Mouse (Mus musculus) erythroblast, embryonic 14.5 days (primary cell): ENCODE results near the gene Fah. TPM values are rescaled to one million over a fixed set of nuclear protein-coding genes. Genes with fewer than 3 reads are reported as not detected.

Experiments used
- H3K27me3 ChIP-seq: 2 replicates; pipeline ENCODE4 v1.6.1; 2012; ENCODE audit warnings: inconsistent platforms; ENCODE audit not compliant: control insufficient read depth
- H3K36me3 ChIP-seq: 2 replicates; pipeline ENCODE4 v1.6.1; 2012; ENCODE audit warnings: mild to moderate bottlenecking, inconsistent platforms; ENCODE audit not compliant: control insufficient read depth
- H3K4me1 ChIP-seq: 2 replicates; pipeline ENCODE4 v1.6.1; 2012; ENCODE audit warnings: inconsistent platforms; ENCODE audit not compliant: control insufficient read depth
- H3K4me3 ChIP-seq: replicated peaks from 2 replicates; pipeline ENCODE3; 2012; ENCODE audit warnings: moderate library complexity, mild to moderate bottlenecking, inconsistent platforms
- H3K9me3 ChIP-seq: 2 replicates; pipeline ENCODE4 v1.6.1; 2012; ENCODE audit warnings: low read length, inconsistent platforms, mixed read lengths; ENCODE audit not compliant: control insufficient read depth
- GATA1 ChIP-seq: IDR thresholded peaks from 2 replicates; pipeline ENCODE4 v1.6.1; 2012; ENCODE audit warnings: low read length, inconsistent platforms, mixed read lengths
- TAL1 ChIP-seq: IDR thresholded peaks from 3 replicates; pipeline ENCODE4 v1.6.1; 2012; ENCODE audit warnings: low read length, inconsistent platforms, mixed read lengths
- polyA plus RNA-seq: library from polyadenylated mRNA; stranded (reverse); fragments of >175 nt; gene quantifications from 2 replicates; pipeline ENCODE4 v1.2.3, GENCODE M21; 2012

The Fah gene
- polyA plus RNA-seq, 1 experiment = 0.35 TPM

GRCm38 (mm10) chr7:84600631-84601030, 5.9 kb downstream of the Fah start:
- peaks cover 2% of the 10 kb centered on the region; the same call in 1 of the 2 replicates for H3K36me3 ChIP-seq
- H3K27me3 ChIP-seq = no peaks in the 10 kb centered on the region
- TF ChIP-seq TAL1 = no peak
- TF ChIP-seq GATA1 = no peak
- no peaks in the 10 kb centered on the region for H3K9me3 ChIP-seq
- H3K4me1 ChIP-seq = peaks cover 13% of the 10 kb centered on the region
- no peak overlapping the region for H3K4me3 ChIP-seq

DNA sequence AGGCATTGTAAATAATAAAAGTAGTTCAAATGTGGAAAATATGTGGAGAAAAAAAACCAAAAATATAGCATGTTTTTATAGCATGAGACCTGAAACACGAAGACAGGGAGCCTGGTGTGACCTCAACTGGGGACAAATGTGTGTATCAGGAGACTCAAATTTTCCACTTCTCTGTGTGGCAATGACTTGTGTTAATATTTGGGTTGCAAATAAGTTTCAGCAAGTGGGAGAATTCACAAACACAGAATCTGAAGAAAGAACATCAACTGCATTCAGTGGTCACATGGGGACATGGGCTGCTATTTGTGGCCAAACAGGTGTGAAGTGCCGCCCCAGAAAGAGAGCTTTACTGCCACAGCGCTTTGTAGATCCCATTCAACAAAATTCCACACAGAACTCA, 9.9 kb downstream of the Fah start:
- no peaks in the 10 kb centered on the region for H3K9me3 ChIP-seq
- no peaks in the 10 kb centered on the region for H3K27me3 ChIP-seq
- peaks cover 13% of the 10 kb centered on the region for H3K4me1 ChIP-seq
- no peak overlapping the region for H3K4me3 ChIP-seq
- H3K36me3 ChIP-seq = peaks cover 2% of the 10 kb centered on the region; the same call in 1 of the 2 replicates
- TF ChIP-seq GATA1 (no peak), TAL1 (no peak)

DNA sequence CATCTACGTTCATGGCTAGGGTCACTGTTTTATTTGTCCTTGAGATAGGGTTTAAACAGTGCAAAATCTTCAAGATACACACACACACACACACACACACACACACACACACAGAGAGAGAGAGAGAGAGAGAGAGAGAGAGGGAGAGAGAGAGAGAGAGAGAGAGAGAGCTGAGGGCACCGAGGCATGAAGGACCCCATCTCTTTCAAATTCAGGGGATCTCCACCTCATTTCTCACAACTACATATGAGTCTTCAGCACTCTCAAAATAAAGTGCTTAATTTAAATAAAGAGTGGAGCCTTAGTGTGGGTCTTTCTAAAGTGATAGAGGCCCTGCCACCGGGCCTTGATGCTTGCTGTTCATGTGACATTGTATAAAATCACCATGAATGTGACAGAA, 10.5 kb downstream of the Fah start:
- Histone ChIP-seq H3K27me3 (no peaks in the 10 kb centered on the region), H3K9me3 (no peaks in the 10 kb centered on the region), H3K4me3 (no peak overlapping the region), H3K36me3 (peaks cover 2% of the 10 kb centered on the region; the same call in 1 of the 2 replicates), H3K4me1 (peaks cover 13% of the 10 kb centered on the region)
- no peak for TF ChIP-seq GATA1
- TF ChIP-seq TAL1 = no peak

DNA sequence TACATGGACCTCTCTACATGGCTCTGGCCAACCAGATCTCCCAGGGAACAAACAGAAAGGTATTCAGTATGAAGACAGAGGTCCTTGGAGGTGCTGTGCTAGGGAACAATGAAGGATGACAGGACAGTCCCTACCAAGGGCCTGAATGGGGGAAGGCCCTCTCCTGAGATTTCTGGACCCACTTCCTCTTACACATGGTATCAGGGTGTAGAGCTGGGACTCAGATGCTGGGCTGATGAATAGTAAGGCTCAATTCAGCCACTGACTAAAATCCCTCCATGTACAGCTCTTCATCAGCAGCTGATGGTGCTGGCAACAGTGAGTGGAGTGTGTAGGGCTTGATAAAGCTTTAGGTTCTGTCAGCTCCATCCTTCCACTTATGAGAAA, 11.6 kb downstream of the Fah start:
- H3K9me3 ChIP-seq = no peaks in the 10 kb centered on the region
- no peaks in the 10 kb centered on the region for H3K27me3 ChIP-seq
- H3K4me3 ChIP-seq = no peak overlapping the region
- peaks cover 20% of the 10 kb centered on the region for H3K4me1 ChIP-seq
- no peak for TF ChIP-seq GATA1
- no peak for TF ChIP-seq TAL1
- H3K36me3 ChIP-seq = no peaks in the 10 kb centered on the region; the same call in 1 of the 2 replicates

GRCm38 (mm10) chr7:84594087-84594916, 12.2 kb downstream of the Fah start:
- Histone ChIP-seq H3K4me3 (no peak overlapping the region), H3K27me3 (no peaks in the 10 kb centered on the region), H3K9me3 (no peaks in the 10 kb centered on the region), H3K36me3 (peaks cover 3% of the 10 kb centered on the region; the same call in 1 of the 2 replicates), H3K4me1 (peaks cover 26% of the 10 kb centered on the region)
- TF ChIP-seq GATA1 = no peak

GRCm38 (mm10) chr7:84591347-84591746, 15.2 kb downstream of the Fah start:
- Histone ChIP-seq H3K4me3 (no peak overlapping the region), H3K9me3 (no peaks in the 10 kb centered on the region), H3K4me1 (peaks cover 56% of the 10 kb centered on the region), H3K27me3 (no peaks in the 10 kb centered on the region), H3K36me3 (peaks cover 22% of the 10 kb centered on the region)
- TF ChIP-seq TAL1 (no peak), GATA1 (no peak)

DNA sequence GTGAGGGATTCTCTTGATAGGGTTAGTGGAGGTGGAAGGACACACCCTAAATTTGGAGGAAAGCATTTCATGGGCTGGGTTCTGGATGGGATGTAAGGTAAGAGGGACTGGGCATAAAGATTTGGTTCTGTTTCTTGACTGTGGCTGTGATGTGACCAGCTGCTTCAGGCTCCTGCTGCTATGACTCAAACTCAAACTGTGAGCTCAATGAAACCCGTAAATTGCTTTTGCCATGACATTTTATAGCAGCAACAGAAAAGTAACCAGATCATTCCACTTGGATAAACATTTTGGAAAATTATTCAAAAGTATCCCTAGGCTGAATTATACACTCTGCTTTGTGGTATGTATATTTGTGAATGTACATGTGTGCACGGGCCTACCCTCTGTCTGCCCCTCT, 15.9 kb downstream of the Fah start:
- TF ChIP-seq TAL1 (no peak), GATA1 (no peak)
- Histone ChIP-seq H3K27me3 (no peaks in the 10 kb centered on the region), H3K9me3 (no peaks in the 10 kb centered on the region), H3K4me1 (peaks cover 63% of the 10 kb centered on the region), H3K36me3 (peaks cover 25% of the 10 kb centered on the region), H3K4me3 (no peak overlapping the region)

DNA sequence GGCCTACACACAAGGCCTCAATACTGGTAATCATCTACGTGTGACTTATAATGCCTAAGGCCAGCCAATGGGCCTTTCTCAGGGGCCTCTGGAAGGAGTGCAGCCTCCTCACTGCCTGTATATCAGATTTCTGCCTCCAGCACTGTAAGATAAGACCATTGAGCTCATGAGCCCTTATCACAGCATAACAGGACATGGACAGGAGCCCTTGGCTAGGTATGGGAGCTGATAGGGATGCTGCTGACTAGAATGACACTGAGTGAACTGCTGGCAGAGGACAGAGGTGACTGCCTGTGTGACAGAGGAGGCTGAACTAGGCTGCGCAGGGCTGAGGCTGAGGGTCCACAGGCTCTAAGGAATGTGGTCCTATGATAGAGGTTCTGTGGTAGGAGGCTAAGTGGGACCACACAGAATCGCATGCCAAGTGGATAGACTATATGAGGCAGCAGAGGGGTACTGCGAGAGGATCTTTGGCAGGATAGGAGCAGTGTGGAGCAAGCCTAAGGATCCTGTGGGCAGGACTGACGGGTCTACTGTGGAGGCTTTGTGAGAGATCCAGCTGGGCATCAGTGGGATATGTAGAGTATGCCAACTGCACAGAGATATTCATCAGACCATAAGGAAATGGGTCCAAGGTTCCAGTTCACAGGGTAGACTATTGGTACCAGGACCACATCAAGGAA, 19.3 kb downstream of the Fah start:
- peak; percentile 96 for TF ChIP-seq TAL1
- TF ChIP-seq GATA1 = peak; percentile 98
- Histone ChIP-seq H3K36me3 (peaks cover 28% of the 10 kb centered on the region), H3K4me1 (peaks cover 58% of the 10 kb centered on the region), H3K9me3 (no peaks in the 10 kb centered on the region), H3K27me3 (no peaks in the 10 kb centered on the region; the same call in 1 of the 2 replicates), H3K4me3 (peak overlapping the region; percentile 34)

- Histone ChIP-seq H3K27me3 (no peaks in the 10 kb centered on the region; the same call in 1 of the 2 replicates), H3K4me3 (peak overlapping the region; percentile 34), H3K36me3 (peaks cover 28% of the 10 kb centered on the region), H3K9me3 (no peaks in the 10 kb centered on the region), H3K4me1 (peaks cover 58% of the 10 kb centered on the region)
- no peak for TF ChIP-seq TAL1
- no peak for TF ChIP-seq GATA1
Observed at GRCm38 (mm10) chr7:84586360-84587100, 20.0 kb downstream of the Fah start.
